Mouse (Mus musculus): ENCODE measurements around the gene Jund. TPM values are rescaled to one million over a fixed set of nuclear protein-coding genes. Genes with fewer than 3 reads are reported as not detected.

The Jund gene
- polyA plus RNA-seq, 1 experiment from 2014 or later = 138 TPM

DNA sequence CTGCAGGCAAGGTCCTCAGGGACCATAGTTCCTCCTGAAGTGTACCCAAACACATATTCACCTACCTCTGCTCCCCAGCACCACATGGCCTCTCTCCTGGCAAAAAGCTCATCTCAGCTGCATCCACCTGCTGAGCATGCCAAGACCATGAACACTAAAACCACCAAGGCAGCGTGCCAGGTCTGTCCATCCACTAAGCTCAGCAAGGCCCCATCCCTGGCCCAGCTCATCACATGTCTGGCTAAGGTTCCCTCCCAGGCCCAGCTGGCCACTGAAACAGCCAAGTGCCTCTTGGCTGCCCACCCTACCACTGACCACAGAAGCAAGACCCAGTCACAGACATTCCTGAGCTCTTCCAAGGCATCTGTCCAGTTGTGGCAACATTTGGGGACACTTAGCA is 11.5 kb downstream of the Jund start:
- DNase-seq (ENCODE audit: low spot score, missing footprints) (no peak), ATAC-seq (ENCODE audit: low FRiP score) (no peak)
- 95% methylated on average over 1 of the region's 1 CpGs for WGBS
- H3K27me3 ChIP-seq (ENCODE audit: control insufficient read depth, insufficient read depth, low read length) = no peaks in the 10 kb centered on the region
- no peak overlapping the region for H3K9ac ChIP-seq (ENCODE audit: low read length)
- H3K4me2 ChIP-seq = no peak overlapping the region
- no peaks in the 10 kb centered on the region for H3K4me1 ChIP-seq (ENCODE audit: control insufficient read depth, insufficient read depth, low read length)
- H3K9me3 ChIP-seq (ENCODE audit: control insufficient read depth, low read length) = no peaks in the 10 kb centered on the region
- H3K4me3 ChIP-seq (ENCODE audit: low read depth, low read length) = no peak overlapping the region
- no peak overlapping the region for H3K27ac ChIP-seq (ENCODE audit: low read depth, low read length)
- H3K36me3 ChIP-seq (ENCODE audit: control insufficient read depth, insufficient read depth, low read length) = no peaks in the 10 kb centered on the region

DNA sequence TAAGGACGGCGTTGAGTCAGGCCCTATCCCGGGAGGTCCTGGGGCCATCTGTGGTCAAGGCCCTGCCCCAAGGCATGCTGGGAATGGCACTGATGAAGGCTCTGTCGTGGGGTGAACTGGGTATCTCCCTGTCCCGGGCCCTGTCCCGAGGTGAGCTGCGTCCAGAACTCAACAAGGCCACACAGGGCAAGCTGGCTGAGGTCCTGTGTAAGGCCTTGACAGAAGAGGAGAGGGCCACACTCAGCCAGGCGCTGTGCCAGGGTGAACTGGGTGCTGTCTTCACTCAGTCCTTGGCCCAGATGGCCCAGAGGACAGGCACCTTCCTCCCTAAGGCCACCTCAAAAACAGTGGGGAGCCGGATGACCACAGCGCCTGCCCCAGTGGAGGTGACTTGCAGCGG is 12.3 kb downstream of the Jund start:
- DNase-seq (ENCODE audit: low spot score, missing footprints) = no peak
- Histone ChIP-seq H3K9ac (ENCODE audit: low read length) (no peak overlapping the region), H3K36me3 (ENCODE audit: control insufficient read depth, insufficient read depth, low read length) (no peaks in the 10 kb centered on the region), H3K4me2 (no peak overlapping the region), H3K4me3 (ENCODE audit: low read depth, low read length) (no peak overlapping the region), H3K27ac (ENCODE audit: low read depth, low read length) (no peak overlapping the region), H3K4me1 (ENCODE audit: control insufficient read depth, insufficient read depth, low read length) (no peaks in the 10 kb centered on the region), H3K9me3 (ENCODE audit: control insufficient read depth, low read length) (no peaks in the 10 kb centered on the region), H3K27me3 (ENCODE audit: control insufficient read depth, insufficient read depth, low read length) (no peaks in the 10 kb centered on the region)
- no peak; the same call in 1 of the 2 replicates for ATAC-seq (ENCODE audit: low FRiP score)
- WGBS = 90% methylated on average over 11 of the region's 11 CpGs

DNA sequence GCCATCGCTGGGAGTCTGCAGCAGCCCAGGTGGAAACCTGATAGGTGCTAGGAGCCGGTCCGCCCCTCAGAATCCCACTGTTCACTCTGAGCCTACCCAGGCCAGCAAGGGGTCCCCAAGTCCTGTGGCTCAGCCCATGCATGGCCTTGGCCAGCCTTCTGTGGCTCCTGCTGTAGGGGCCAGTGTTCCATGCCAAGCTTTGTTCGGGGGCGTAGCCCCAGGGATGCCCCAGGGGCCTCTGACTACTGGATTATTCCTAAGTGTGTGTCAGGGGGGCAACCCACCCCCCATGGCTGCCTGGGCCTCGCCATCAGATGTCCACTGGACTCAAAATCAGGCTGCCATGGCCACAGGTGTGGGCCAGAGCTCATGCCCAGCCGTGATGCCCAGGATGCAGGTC is 15.2 kb downstream of the Jund start:
- Histone ChIP-seq H3K4me3 (ENCODE audit: low read depth, low read length) (no peak overlapping the region), H3K27me3 (ENCODE audit: control insufficient read depth, insufficient read depth, low read length) (no peaks in the 10 kb centered on the region), H3K9ac (ENCODE audit: low read length) (no peak overlapping the region), H3K27ac (ENCODE audit: low read depth, low read length) (no peak overlapping the region), H3K4me1 (ENCODE audit: control insufficient read depth, insufficient read depth, low read length) (no peaks in the 10 kb centered on the region), H3K9me3 (ENCODE audit: control insufficient read depth, low read length) (no peaks in the 10 kb centered on the region), H3K4me2 (no peak overlapping the region), H3K36me3 (ENCODE audit: control insufficient read depth, insufficient read depth, low read length) (no peaks in the 10 kb centered on the region)
- no peak for ATAC-seq (ENCODE audit: low FRiP score)
- DNase-seq (ENCODE audit: low spot score, missing footprints) = no peak
- whole genome bisulfite sequencing = 78% methylated on average over 7 of the region's 7 CpGs

DNA sequence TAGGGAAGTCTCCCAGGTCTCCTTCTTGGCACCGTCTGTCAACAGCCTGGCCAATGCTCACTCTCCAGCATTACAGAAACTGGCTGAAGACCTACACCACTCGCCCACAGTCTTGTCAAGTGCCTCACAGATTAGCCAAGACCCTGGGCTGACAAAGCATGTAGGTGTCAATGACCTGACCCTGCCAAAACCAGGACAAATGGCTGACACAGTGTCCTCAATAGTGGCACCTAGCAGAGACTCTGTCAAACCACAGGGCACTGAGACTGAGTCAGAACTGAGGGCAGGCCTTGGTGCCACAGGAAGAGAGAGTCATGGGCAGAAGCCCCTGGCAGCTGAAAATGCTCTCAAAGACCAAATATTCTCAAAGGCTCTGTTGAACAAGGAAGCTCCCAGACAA is 16.3 kb downstream of the Jund start:
- Histone ChIP-seq H3K36me3 (ENCODE audit: control insufficient read depth, insufficient read depth, low read length) (no peaks in the 10 kb centered on the region), H3K4me1 (ENCODE audit: control insufficient read depth, insufficient read depth, low read length) (no peaks in the 10 kb centered on the region), H3K9me3 (ENCODE audit: control insufficient read depth, low read length) (no peaks in the 10 kb centered on the region), H3K4me3 (ENCODE audit: low read depth, low read length) (no peak overlapping the region), H3K27me3 (ENCODE audit: control insufficient read depth, insufficient read depth, low read length) (no peaks in the 10 kb centered on the region), H3K9ac (ENCODE audit: low read length) (no peak overlapping the region), H3K27ac (ENCODE audit: low read depth, low read length) (no peak overlapping the region), H3K4me2 (no peak overlapping the region)
- 79% methylated on average over 2 of the region's 2 CpGs for WGBS
- no peak for DNase-seq (ENCODE audit: low spot score, missing footprints)
- no peak for ATAC-seq (ENCODE audit: low FRiP score)

DNA sequence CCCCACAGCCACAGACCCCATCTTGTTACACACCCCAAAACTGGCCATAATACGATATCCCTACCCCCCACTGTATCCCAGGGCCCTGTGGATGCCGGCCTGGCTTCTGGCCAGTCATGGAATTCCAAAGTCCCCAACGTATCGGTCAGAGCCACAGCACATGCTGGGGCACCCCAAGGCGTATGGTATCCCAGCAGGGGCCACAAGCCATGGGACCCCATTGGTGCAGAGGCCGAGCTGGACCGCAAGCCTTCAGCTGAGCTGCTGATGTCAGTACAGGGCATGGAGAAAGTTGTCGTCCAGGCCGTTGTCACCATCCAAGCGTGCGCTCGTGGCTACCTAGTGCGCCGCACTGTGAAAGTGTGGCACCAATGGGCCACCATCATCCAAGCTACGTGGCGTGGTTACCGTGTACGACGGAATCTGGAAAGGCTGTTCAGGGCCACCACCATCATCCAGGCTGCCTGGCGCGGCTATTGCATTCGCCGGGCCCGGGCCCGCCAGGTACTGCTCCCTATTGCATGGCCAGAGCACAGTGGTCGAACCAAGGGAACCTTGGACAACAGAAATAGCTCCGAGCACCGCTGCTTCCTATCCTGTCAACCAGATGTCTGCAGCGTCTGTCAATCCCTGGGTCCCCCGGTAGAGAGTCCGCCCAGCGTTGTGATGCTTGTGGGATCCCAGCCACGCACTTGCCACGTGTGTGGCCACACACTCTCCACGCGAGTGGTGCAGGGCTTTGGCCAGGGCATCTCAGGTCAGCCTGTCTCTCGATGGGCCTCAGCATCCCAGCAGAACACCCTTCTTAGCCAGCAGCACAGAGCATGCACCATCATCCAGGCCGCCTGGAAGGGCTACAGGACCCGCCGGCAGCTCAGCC is 18.0 kb downstream of the Jund start:
- Histone ChIP-seq H3K36me3 (ENCODE audit: control insufficient read depth, insufficient read depth, low read length) (no peaks in the 10 kb centered on the region), H3K9ac (ENCODE audit: low read length) (no peak overlapping the region), H3K27ac (ENCODE audit: low read depth, low read length) (no peak overlapping the region), H3K4me3 (ENCODE audit: low read depth, low read length) (no peak overlapping the region), H3K4me1 (ENCODE audit: control insufficient read depth, insufficient read depth, low read length) (no peaks in the 10 kb centered on the region), H3K27me3 (ENCODE audit: control insufficient read depth, insufficient read depth, low read length) (no peaks in the 10 kb centered on the region), H3K9me3 (ENCODE audit: control insufficient read depth, low read length) (no peaks in the 10 kb centered on the region), H3K4me2 (no peak overlapping the region)
- ATAC-seq (ENCODE audit: low FRiP score) (no peak), DNase-seq (ENCODE audit: low spot score, missing footprints) (no peak)
- 85% methylated on average over 40 of the region's 40 CpGs for WGBS

DNA sequence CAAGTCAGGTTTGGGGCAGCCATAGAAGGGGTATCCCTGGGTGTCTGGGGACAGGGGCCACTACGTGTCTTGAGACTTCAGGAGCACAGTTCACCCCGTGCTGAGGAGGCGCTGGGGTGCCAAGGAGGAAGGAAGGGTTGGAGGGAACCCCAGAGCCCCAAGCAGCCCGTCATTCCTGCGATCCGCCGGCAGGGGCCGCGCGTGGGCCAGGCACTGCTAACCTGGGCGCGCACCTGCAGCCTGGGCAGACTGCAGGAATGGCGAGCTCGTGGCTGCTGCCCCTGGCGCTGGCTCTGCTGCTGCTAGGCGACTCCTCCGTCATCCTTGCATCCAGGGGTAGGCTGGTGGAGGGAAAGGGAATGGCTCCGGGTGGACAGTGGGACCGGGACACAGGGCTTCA is 19.5 kb downstream of the Jund start, which contains the start of gene Gm3336:
Gm3336 (plus strand) TSS at position 247 of the 400 bp plus-strand sequence.
- Histone ChIP-seq H3K4me3 (ENCODE audit: low read depth, low read length) (no peak within 1 kb of the TSS), H3K9ac (ENCODE audit: low read length) (no peak within 1 kb of the TSS), H3K27me3 (ENCODE audit: control insufficient read depth, insufficient read depth, low read length) (no peaks in the 10 kb centered on the region), H3K27ac (ENCODE audit: low read depth, low read length) (no peak within 1 kb of the TSS), H3K9me3 (ENCODE audit: control insufficient read depth, low read length) (no peaks in the 10 kb centered on the region), H3K4me2 (no peak within 1 kb of the TSS), H3K36me3 (ENCODE audit: control insufficient read depth, insufficient read depth, low read length) (no peaks in the 10 kb centered on the region), H3K4me1 (ENCODE audit: control insufficient read depth, insufficient read depth, low read length) (no peaks in the 10 kb centered on the region)
- peak; percentile 94 for DNase-seq (ENCODE audit: low spot score, missing footprints)
- ATAC-seq (ENCODE audit: low FRiP score) = peak; percentile 51; the same call in 1 of the 2 replicates
- WGBS = under 1% methylated on average over 19 of the region's 19 CpGs

DNA sequence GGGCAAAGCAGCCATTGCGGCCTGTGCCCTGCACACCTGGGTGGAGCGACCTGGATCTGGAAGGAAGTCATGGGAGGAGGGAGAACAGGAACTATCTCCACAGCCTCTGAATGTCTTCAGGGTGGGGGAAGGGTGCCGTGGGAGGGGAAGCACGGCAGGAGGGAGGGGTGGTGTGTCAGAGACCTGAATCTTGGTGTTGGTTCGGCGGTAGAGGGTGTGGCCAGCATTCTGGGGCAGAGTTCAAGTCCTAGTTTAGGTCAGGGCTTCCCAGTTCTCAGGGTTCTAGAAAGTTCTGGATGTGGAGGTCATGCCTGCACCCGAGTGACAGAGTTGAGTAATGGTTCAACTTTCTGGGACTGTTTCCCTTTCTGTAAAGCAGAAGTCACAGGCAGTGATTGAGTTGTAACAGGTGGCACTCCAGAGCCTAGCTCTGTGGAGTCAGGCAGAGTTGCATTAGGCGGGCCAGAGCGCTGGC is 21.1 kb downstream of the Jund start:
- H3K36me3 ChIP-seq (ENCODE audit: control insufficient read depth, insufficient read depth, low read length) = no peaks in the 10 kb centered on the region
- ATAC-seq (ENCODE audit: low FRiP score) = no peak
- no peak overlapping the region for H3K9ac ChIP-seq (ENCODE audit: low read length)
- DNase-seq (ENCODE audit: low spot score, missing footprints) = no peak
- H3K4me2 ChIP-seq = no peak overlapping the region
- no peaks in the 10 kb centered on the region for H3K27me3 ChIP-seq (ENCODE audit: control insufficient read depth, insufficient read depth, low read length)
- H3K9me3 ChIP-seq (ENCODE audit: control insufficient read depth, low read length) = no peaks in the 10 kb centered on the region
- WGBS = 73% methylated on average over 9 of the region's 9 CpGs
- H3K4me3 ChIP-seq (ENCODE audit: low read depth, low read length) = no peak overlapping the region
- no peak overlapping the region for H3K27ac ChIP-seq (ENCODE audit: low read depth, low read length)
- H3K4me1 ChIP-seq (ENCODE audit: control insufficient read depth, insufficient read depth, low read length) = no peaks in the 10 kb centered on the region

DNA sequence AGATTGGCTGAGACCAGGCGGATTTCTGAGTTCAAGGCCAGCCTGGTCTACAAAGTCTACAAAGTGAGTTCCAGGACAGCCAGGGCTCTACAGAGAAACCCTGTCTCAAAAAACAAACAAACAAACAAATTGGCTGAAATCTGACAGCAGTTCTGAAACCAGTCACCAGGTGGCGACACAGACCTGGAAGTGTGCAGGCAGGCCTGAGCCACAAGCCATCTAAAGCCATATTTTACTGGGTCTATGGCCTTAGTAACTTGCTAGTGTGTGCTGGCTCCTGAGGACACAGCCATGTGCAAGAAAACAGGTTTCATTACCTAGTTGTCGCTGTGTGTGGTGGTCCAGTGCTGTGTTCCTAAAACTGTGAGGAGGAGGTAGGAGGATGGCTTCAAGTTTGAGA is 22.0 kb downstream of the Jund start:
- Histone ChIP-seq H3K27me3 (ENCODE audit: control insufficient read depth, insufficient read depth, low read length) (no peaks in the 10 kb centered on the region), H3K4me1 (ENCODE audit: control insufficient read depth, insufficient read depth, low read length) (no peaks in the 10 kb centered on the region), H3K36me3 (ENCODE audit: control insufficient read depth, insufficient read depth, low read length) (no peaks in the 10 kb centered on the region), H3K9ac (ENCODE audit: low read length) (no peak overlapping the region), H3K9me3 (ENCODE audit: control insufficient read depth, low read length) (no peaks in the 10 kb centered on the region), H3K4me3 (ENCODE audit: low read depth, low read length) (no peak overlapping the region), H3K27ac (ENCODE audit: low read depth, low read length) (no peak overlapping the region), H3K4me2 (no peak overlapping the region)
- ATAC-seq (ENCODE audit: low FRiP score) (peak; percentile 51; the same call in 1 of the 2 replicates), DNase-seq (ENCODE audit: low spot score, missing footprints) (peak; percentile 98)
- WGBS = 2% methylated on average over 3 of the region's 3 CpGs

DNA sequence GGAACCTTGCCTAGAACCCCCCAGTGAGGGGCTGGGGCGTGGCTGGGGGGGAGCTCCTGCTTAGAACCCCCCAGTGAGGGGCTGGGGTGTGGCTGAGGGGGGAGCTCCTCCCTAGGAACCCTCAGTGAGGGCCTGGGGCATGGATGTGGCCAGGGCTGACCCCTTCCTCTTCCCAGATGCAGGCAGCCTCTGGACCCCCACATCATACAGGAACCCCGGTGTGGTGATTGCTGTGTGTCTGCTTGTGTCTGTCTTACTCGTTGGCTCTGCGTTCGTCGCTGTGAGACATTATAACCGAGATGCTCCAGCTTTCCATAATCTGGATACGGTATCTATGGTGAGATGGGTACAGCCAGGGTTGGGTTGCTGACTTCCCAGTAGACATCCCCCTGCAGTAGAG is 22.9 kb downstream of the Jund start:
- ATAC-seq (ENCODE audit: low FRiP score) (no peak), DNase-seq (ENCODE audit: low spot score, missing footprints) (no peak)
- H3K9me3 ChIP-seq (ENCODE audit: control insufficient read depth, low read length) = no peaks in the 10 kb centered on the region
- no peak overlapping the region for H3K4me3 ChIP-seq (ENCODE audit: low read depth, low read length)
- H3K4me1 ChIP-seq (ENCODE audit: control insufficient read depth, insufficient read depth, low read length) = no peaks in the 10 kb centered on the region
- 83% methylated on average over 8 of the region's 8 CpGs for WGBS
- no peak overlapping the region for H3K4me2 ChIP-seq
- H3K27ac ChIP-seq (ENCODE audit: low read depth, low read length) = no peak overlapping the region
- no peak overlapping the region for H3K9ac ChIP-seq (ENCODE audit: low read length)
- H3K36me3 ChIP-seq (ENCODE audit: control insufficient read depth, insufficient read depth, low read length) = no peaks in the 10 kb centered on the region
- no peaks in the 10 kb centered on the region for H3K27me3 ChIP-seq (ENCODE audit: control insufficient read depth, insufficient read depth, low read length)
